Mouse (Mus musculus): ENCODE measurements around the gene Myh9. TPM values are rescaled to one million over a fixed set of nuclear protein-coding genes. Genes with fewer than 3 reads are reported as not detected.

Myh9 gene
- polyA plus RNA-seq, 1 experiment from 2014 or later, result 14.2 TPM

- H3K4me1 ChIP-seq, result no peaks in the 10 kb centered on the region
- no peak overlapping the region for H3K9ac ChIP-seq
- no peak for ATAC-seq (replicated peaks)
- H3K9me3 ChIP-seq, result no peaks in the 10 kb centered on the region
- no peaks in the 10 kb centered on the region for H3K27me3 ChIP-seq (replicated peaks)
- H3K4me2 ChIP-seq, result no peak overlapping the region
- peaks cover 27% of the 10 kb centered on the region; the same call in 1 of the 2 replicates for H3K36me3 ChIP-seq (replicated peaks)
- H3K27ac ChIP-seq, result no peak overlapping the region
- no peak overlapping the region for H3K4me3 ChIP-seq
- WGBS, result 82% methylated on average over 22 of the region's 22 CpGs
Observed at GRCm38 (mm10) chr15:77784039-77784824, 57.7 kb downstream of the Myh9 start.

GRCm38 (mm10) chr15:77782449-77783014, 59.4 kb downstream of the Myh9 start:
- Histone ChIP-seq H3K27me3 (replicated peaks) (no peaks in the 10 kb centered on the region), H3K4me2 (no peak overlapping the region), H3K9ac (no peak overlapping the region), H3K36me3 (replicated peaks) (peaks cover 33% of the 10 kb centered on the region; the same call in 1 of the 2 replicates), H3K4me1 (no peaks in the 10 kb centered on the region), H3K9me3 (no peaks in the 10 kb centered on the region), H3K4me3 (no peak overlapping the region), H3K27ac (no peak overlapping the region)
- WGBS, result 81% methylated on average over 11 of the region's 11 CpGs
- no peak for ATAC-seq (replicated peaks)

- H3K27ac ChIP-seq, result no peak overlapping the region
Observed at GRCm38 (mm10) chr15:77775186-77775963, 66.6 kb downstream of the Myh9 start.

GRCm38 (mm10) chr15:77774303-77774702, 67.7 kb downstream of the Myh9 start:
- no peaks in the 10 kb centered on the region for H3K4me1 ChIP-seq
- peaks cover 57% of the 10 kb centered on the region for H3K36me3 ChIP-seq (replicated peaks)
- no peak overlapping the region for H3K4me2 ChIP-seq
- no peak for ATAC-seq (replicated peaks)
- no peaks in the 10 kb centered on the region for H3K27me3 ChIP-seq (replicated peaks)
- H3K27ac ChIP-seq, result no peak overlapping the region
- H3K9ac ChIP-seq, result no peak overlapping the region
- WGBS, result 98% methylated on average over 10 of the region's 10 CpGs
- H3K9me3 ChIP-seq, result no peaks in the 10 kb centered on the region
- H3K4me3 ChIP-seq, result no peak overlapping the region

More at GRCm38 (mm10) chr15:77775186-77775963, 66.6 kb downstream of the Myh9 start:
- 69% methylated on average over 20 of the region's 20 CpGs for WGBS
- H3K9ac ChIP-seq, result no peak overlapping the region
- peaks cover 47% of the 10 kb centered on the region for H3K36me3 ChIP-seq (replicated peaks)
- H3K27me3 ChIP-seq (replicated peaks), result no peaks in the 10 kb centered on the region
- no peak overlapping the region for H3K4me3 ChIP-seq
- no peak overlapping the region for H3K4me2 ChIP-seq
- no peaks in the 10 kb centered on the region for H3K9me3 ChIP-seq
- ATAC-seq (replicated peaks), result no peak; the same call in 1 of the 2 replicates
- no peaks in the 10 kb centered on the region for H3K4me1 ChIP-seq

GRCm38 (mm10) chr15:77773099-77773915, 68.7 kb downstream of the Myh9 start:
- Histone ChIP-seq H3K4me1 (no peaks in the 10 kb centered on the region), H3K27ac (no peak overlapping the region), H3K36me3 (replicated peaks) (peaks cover 65% of the 10 kb centered on the region), H3K27me3 (replicated peaks) (no peaks in the 10 kb centered on the region), H3K4me3 (no peak overlapping the region), H3K9ac (no peak overlapping the region), H3K9me3 (no peaks in the 10 kb centered on the region), H3K4me2 (no peak overlapping the region)
- 93% methylated on average over 19 of the region's 19 CpGs for WGBS
- ATAC-seq (replicated peaks), result no peak

- peaks cover 58% of the 10 kb centered on the region for H3K36me3 ChIP-seq (replicated peaks)
- H3K27ac ChIP-seq, result no peak overlapping the region
- 93% methylated on average over 9 of the region's 9 CpGs for WGBS
Observed at GRCm38 (mm10) chr15:77770942-77771341, 71.0 kb downstream of the Myh9 start.

GRCm38 (mm10) chr15:77770341-77770740, 71.6 kb downstream of the Myh9 start:
- H3K27ac ChIP-seq, result no peak overlapping the region
- ATAC-seq (replicated peaks), result no peak
- no peaks in the 10 kb centered on the region for H3K9me3 ChIP-seq
- WGBS, result 94% methylated on average over 5 of the region's 5 CpGs
- H3K27me3 ChIP-seq (replicated peaks), result no peaks in the 10 kb centered on the region
- H3K4me1 ChIP-seq, result no peaks in the 10 kb centered on the region
- H3K4me2 ChIP-seq, result no peak overlapping the region
- no peak overlapping the region for H3K4me3 ChIP-seq
- H3K36me3 ChIP-seq (replicated peaks), result peaks cover 62% of the 10 kb centered on the region
- H3K9ac ChIP-seq, result no peak overlapping the region

More at GRCm38 (mm10) chr15:77770942-77771341, 71.0 kb downstream of the Myh9 start:
- no peaks in the 10 kb centered on the region for H3K27me3 ChIP-seq (replicated peaks)
- no peak overlapping the region for H3K4me2 ChIP-seq
- H3K9ac ChIP-seq, result no peak overlapping the region
- no peak overlapping the region for H3K4me3 ChIP-seq
- no peaks in the 10 kb centered on the region for H3K4me1 ChIP-seq
- no peaks in the 10 kb centered on the region for H3K9me3 ChIP-seq
- ATAC-seq (replicated peaks), result no peak

GRCm38 (mm10) chr15:77766981-77767380, 75.0 kb downstream of the Myh9 start:
- H3K36me3 ChIP-seq (replicated peaks), result peaks cover 49% of the 10 kb centered on the region
- 96% methylated on average over 11 of the region's 11 CpGs for WGBS

GRCm38 (mm10) chr15:77765484-77766093, 76.4 kb downstream of the Myh9 start:
- Histone ChIP-seq H3K27me3 (replicated peaks) (no peaks in the 10 kb centered on the region), H3K4me2 (no peak overlapping the region), H3K27ac (no peak overlapping the region), H3K4me3 (no peak overlapping the region), H3K36me3 (replicated peaks) (peaks cover 40% of the 10 kb centered on the region), H3K9me3 (no peaks in the 10 kb centered on the region), H3K4me1 (no peaks in the 10 kb centered on the region), H3K9ac (no peak overlapping the region)
- WGBS, result 95% methylated on average over 16 of the region's 16 CpGs
- no peak for ATAC-seq (replicated peaks)

More at GRCm38 (mm10) chr15:77766981-77767380, 75.0 kb downstream of the Myh9 start:
- no peak for ATAC-seq (replicated peaks)
- no peaks in the 10 kb centered on the region for H3K4me1 ChIP-seq
- no peak overlapping the region for H3K9ac ChIP-seq
- no peaks in the 10 kb centered on the region for H3K9me3 ChIP-seq
- no peak overlapping the region for H3K27ac ChIP-seq
- no peaks in the 10 kb centered on the region for H3K27me3 ChIP-seq (replicated peaks)
- no peak overlapping the region for H3K4me2 ChIP-seq
- H3K4me3 ChIP-seq, result no peak overlapping the region

- 81% methylated on average over 13 of the region's 13 CpGs for WGBS
- no peak overlapping the region for H3K27ac ChIP-seq
- no peaks in the 10 kb centered on the region for H3K4me1 ChIP-seq
- H3K4me3 ChIP-seq, result no peak overlapping the region
- H3K4me2 ChIP-seq, result no peak overlapping the region
- no peak overlapping the region for H3K9ac ChIP-seq
- no peaks in the 10 kb centered on the region for H3K27me3 ChIP-seq (replicated peaks)
- peaks cover 30% of the 10 kb centered on the region for H3K36me3 ChIP-seq (replicated peaks)
- ATAC-seq (replicated peaks), result no peak
- H3K9me3 ChIP-seq, result no peaks in the 10 kb centered on the region
Observed at GRCm38 (mm10) chr15:77764391-77765006, 77.5 kb downstream of the Myh9 start.

GRCm38 (mm10) chr15:77763702-77764101, 78.3 kb downstream of the Myh9 start:
- peaks cover 23% of the 10 kb centered on the region for H3K36me3 ChIP-seq (replicated peaks)
- H3K4me2 ChIP-seq, result no peak overlapping the region
- H3K4me1 ChIP-seq, result no peaks in the 10 kb centered on the region
- no peaks in the 10 kb centered on the region for H3K9me3 ChIP-seq
- no peak overlapping the region for H3K27ac ChIP-seq
- WGBS, result 93% methylated on average over 11 of the region's 11 CpGs
- no peak overlapping the region for H3K9ac ChIP-seq
- no peak for ATAC-seq (replicated peaks)
- no peaks in the 10 kb centered on the region for H3K27me3 ChIP-seq (replicated peaks)
- H3K4me3 ChIP-seq, result no peak overlapping the region

All from midbrain, embryonic 15.5 days (tissue).